Mouse (Mus musculus) intestine, embryonic 14.5 days (tissue): ENCODE measurements around the gene Pard3b. TPM values are rescaled to one million over a fixed set of nuclear protein-coding genes. Genes with fewer than 3 reads are reported as not detected.
A peak's percentile ranks its signal among the peaks of the same experiment; 100 is the strongest.

Experiments used
- ATAC-seq: fragments of 200-750 bp; cut with Nextera tagmentation; replicated peaks from 2 replicates; pipeline ENCODE4 v1.8.0; 2017; ENCODE audit warnings: low read depth, moderate number of reproducible peaks, moderate TSS enrichment, moderate library complexity; ENCODE audit not compliant: low FRiP score, low TSS enrichment
- DNase-seq: peaks from one replicate; pipeline ENCODE4 v3.0.0-alpha.2; 2018; ENCODE audit warnings: low spot score
- H3K27ac ChIP-seq: fragments of 300-500 bp; sonication (generic); 2 replicates; pipeline ENCODE4 v1.5.1; 2014; ENCODE audit warnings: low read depth, mild to moderate bottlenecking, control low read depth
- H3K27me3 ChIP-seq: fragments of 300-500 bp; sonication (generic); replicated peaks from 2 replicates; pipeline ENCODE4 v1.6.1; 2014; ENCODE audit warnings: low read length, control low read depth; ENCODE audit not compliant: control insufficient read depth, insufficient read depth
- H3K36me3 ChIP-seq: fragments of 300-500 bp; sonication (generic); 2 replicates; pipeline ENCODE4 v1.6.1; 2014; ENCODE audit warnings: low read length, control low read depth; ENCODE audit not compliant: control insufficient read depth, insufficient read depth
- H3K4me1 ChIP-seq: fragments of 300-500 bp; sonication (generic); replicated peaks from 2 replicates; pipeline ENCODE4 v1.6.1; 2014; ENCODE audit warnings: low read length, control low read depth, mixed read lengths; ENCODE audit not compliant: control insufficient read depth, insufficient read depth
- H3K4me2 ChIP-seq: fragments of 300-500 bp; sonication (generic); 2 replicates; pipeline ENCODE4 v1.6.1; 2014; ENCODE audit warnings: low read length
- H3K4me3 ChIP-seq: fragments of 300-500 bp; sonication (generic); 2 replicates; pipeline ENCODE4 v1.5.1; 2014; ENCODE audit warnings: low read depth, low read length, control low read depth, mixed read lengths
- H3K9ac ChIP-seq: fragments of 300-500 bp; sonication (generic); 2 replicates; pipeline ENCODE4 v1.6.1; 2014; ENCODE audit warnings: mild to moderate bottlenecking, low read length
- H3K9me3 ChIP-seq: fragments of 300-500 bp; sonication (generic); 2 replicates; pipeline ENCODE4 v1.6.1; 2016; ENCODE audit warnings: low read length, control low read depth; ENCODE audit not compliant: control insufficient read depth
- WGBS: fragments of 180-500 bp; shearing (Covaris S2); extraction: QIAGEN DNeasy Blood & Tissue Kit; methylation state at CpG from one replicate; pipeline ENCODE4 v1.1.7; 2014; 5-methylcytosine and 5-hydroxymethylcytosine counted together
- polyA plus RNA-seq: library from polyadenylated mRNA; unstranded; fragments of >200 nt; fragmentation: Nextera tagmentation; extraction: Ambion mirVana; gene quantifications from 2 replicates; pipeline ENCODE4 v1.2.1, GENCODE M21; 2014

The Pard3b gene
- polyA plus RNA-seq, 1 experiment from 2014 or later: 37.7 TPM

GRCm38 (mm10) chr1:61651454-61652271 is 13.0 kb downstream of the Pard3b start:
- H3K4me3 ChIP-seq: no peak overlapping the region
- H3K27ac ChIP-seq: peak overlapping the region; percentile 54
- WGBS: 32% methylated on average over 1 of the region's 1 CpGs
- no peak overlapping the region for H3K4me2 ChIP-seq
- H3K9me3 ChIP-seq: no peaks in the 10 kb centered on the region
- DNase-seq (peak; percentile 61), ATAC-seq (peak; percentile 97)
- H3K36me3 ChIP-seq: no peaks in the 10 kb centered on the region
- no peaks in the 10 kb centered on the region for H3K27me3 ChIP-seq
- peaks cover 16% of the 10 kb centered on the region; the same call in 1 of the 2 replicates for H3K4me1 ChIP-seq
- no peak overlapping the region for H3K9ac ChIP-seq

GRCm38 (mm10) chr1:61657760-61658159 is 19.1 kb downstream of the Pard3b start:
- Histone ChIP-seq H3K4me2 (no peak overlapping the region), H3K4me1 (no peaks in the 10 kb centered on the region), H3K27me3 (no peaks in the 10 kb centered on the region), H3K9me3 (no peaks in the 10 kb centered on the region), H3K4me3 (no peak overlapping the region), H3K9ac (no peak overlapping the region), H3K36me3 (no peaks in the 10 kb centered on the region), H3K27ac (no peak overlapping the region)
- WGBS: 68% methylated on average over 3 of the region's 3 CpGs
- peak; percentile 75 for ATAC-seq
- no peak for DNase-seq

DNA sequence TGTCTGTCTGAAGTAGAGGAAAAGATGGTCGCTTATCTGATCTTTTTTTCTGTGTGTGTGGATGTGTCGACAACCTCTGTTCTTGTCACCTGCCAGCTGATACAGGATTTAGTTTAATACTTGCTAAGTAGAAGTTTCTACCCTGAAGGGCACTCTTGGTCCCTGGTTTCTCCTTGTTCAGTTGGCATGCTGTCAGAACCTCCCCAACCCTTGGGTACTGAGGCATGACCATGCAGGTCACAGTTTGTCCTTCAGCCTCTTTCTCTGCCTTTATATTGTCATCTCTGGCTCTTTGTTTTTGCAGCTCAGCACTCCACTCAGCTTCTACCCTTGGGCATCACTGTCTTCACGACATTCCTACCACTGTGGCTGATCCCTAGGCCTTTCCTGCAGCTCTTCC is 21.3 kb downstream of the Pard3b start:
- 85% methylated on average over 3 of the region's 3 CpGs for WGBS
- Histone ChIP-seq H3K9me3 (no peaks in the 10 kb centered on the region), H3K27me3 (no peaks in the 10 kb centered on the region), H3K27ac (no peak overlapping the region), H3K4me1 (no peaks in the 10 kb centered on the region), H3K9ac (no peak overlapping the region), H3K36me3 (no peaks in the 10 kb centered on the region), H3K4me3 (no peak overlapping the region), H3K4me2 (no peak overlapping the region)
- no peak for DNase-seq
- ATAC-seq: no peak

GRCm38 (mm10) chr1:61685221-61685814 is 46.7 kb downstream of the Pard3b start:
- H3K4me2 ChIP-seq: no peak overlapping the region
- no peaks in the 10 kb centered on the region for H3K27me3 ChIP-seq
- 48% methylated on average over 8 of the region's 8 CpGs for WGBS
- H3K27ac ChIP-seq: no peak overlapping the region
- no peak overlapping the region for H3K9ac ChIP-seq
- no peaks in the 10 kb centered on the region for H3K36me3 ChIP-seq
- no peak for ATAC-seq
- no peak overlapping the region for H3K4me3 ChIP-seq
- no peaks in the 10 kb centered on the region for H3K9me3 ChIP-seq
- H3K4me1 ChIP-seq: no peaks in the 10 kb centered on the region
- no peak for DNase-seq

DNA sequence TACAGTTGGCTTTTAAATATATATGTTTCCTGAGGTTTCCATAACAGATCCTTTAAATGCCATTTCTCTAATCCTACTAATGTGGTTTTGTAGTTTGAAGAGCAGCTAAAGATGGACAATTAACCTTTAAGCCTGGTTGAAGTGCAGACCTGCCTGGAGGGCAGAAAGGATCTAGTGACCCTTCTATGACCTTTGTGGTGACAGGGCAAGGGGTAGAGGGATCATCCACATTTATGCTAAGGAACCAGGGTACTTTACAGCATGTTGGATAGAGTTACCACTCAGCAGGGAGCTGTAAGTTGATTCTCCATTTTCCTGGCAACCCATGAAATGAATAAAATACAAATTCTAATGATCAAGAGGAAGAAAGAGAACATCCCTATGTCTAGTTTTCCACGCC is 47.3 kb downstream of the Pard3b start:
- no peak for ATAC-seq
- Histone ChIP-seq H3K9me3 (no peaks in the 10 kb centered on the region), H3K9ac (no peak overlapping the region), H3K27me3 (no peaks in the 10 kb centered on the region), H3K4me3 (no peak overlapping the region), H3K36me3 (no peaks in the 10 kb centered on the region), H3K4me1 (no peaks in the 10 kb centered on the region), H3K27ac (no peak overlapping the region), H3K4me2 (no peak overlapping the region)
- no peak for DNase-seq
- 96% methylated on average over 1 of the region's 1 CpGs for WGBS

GRCm38 (mm10) chr1:61688301-61688700 is 49.7 kb downstream of the Pard3b start:
- no peak for DNase-seq
- Histone ChIP-seq H3K4me3 (no peak overlapping the region), H3K4me1 (no peaks in the 10 kb centered on the region), H3K9ac (no peak overlapping the region), H3K9me3 (no peaks in the 10 kb centered on the region), H3K27ac (no peak overlapping the region), H3K4me2 (no peak overlapping the region), H3K36me3 (no peaks in the 10 kb centered on the region), H3K27me3 (no peaks in the 10 kb centered on the region)
- ATAC-seq: no peak
- 85% methylated on average over 3 of the region's 3 CpGs for WGBS

DNA sequence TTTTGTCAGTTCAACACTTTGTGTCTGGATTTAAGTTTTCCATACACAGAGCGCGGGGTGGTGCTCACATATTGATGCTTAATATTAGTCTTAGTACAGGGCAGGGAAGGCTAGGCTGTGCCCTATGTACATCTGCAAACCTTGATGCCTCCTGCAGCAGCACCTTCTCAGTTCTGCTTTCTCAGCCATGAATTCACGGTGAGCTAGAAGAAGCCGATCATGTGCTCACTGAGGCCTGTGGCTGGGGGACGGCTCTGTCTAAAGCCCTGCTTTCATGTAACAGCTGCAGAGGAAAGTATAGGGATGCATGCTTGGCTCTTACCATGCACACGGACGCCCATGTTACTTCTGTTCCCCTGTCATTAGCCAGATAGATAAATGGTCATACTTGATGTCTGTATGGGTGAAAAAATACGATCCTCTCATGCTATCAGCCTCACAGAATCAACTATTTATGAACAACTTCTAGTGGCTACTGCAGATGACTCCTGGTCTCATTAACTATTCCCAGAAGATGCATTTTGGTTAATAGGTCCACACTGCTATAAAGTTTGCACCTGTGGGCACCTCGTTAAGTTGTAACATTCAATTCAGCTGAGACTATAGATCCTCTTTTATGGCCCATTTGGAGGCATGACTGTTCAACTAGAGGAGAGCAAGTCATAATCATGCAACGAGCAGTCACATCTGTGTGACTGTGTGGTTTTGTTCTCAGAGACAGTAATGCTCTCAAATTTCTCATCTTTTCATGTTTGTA is 60.0 kb downstream of the Pard3b start:
- H3K9ac ChIP-seq: no peak overlapping the region
- no peaks in the 10 kb centered on the region for H3K4me1 ChIP-seq
- no peaks in the 10 kb centered on the region for H3K9me3 ChIP-seq
- 82% methylated on average over 10 of the region's 10 CpGs for WGBS
- H3K27me3 ChIP-seq: no peaks in the 10 kb centered on the region
- no peaks in the 10 kb centered on the region for H3K36me3 ChIP-seq
- DNase-seq (no peak), ATAC-seq (no peak)
- no peak overlapping the region for H3K27ac ChIP-seq
- no peak overlapping the region for H3K4me2 ChIP-seq
- H3K4me3 ChIP-seq: no peak overlapping the region

DNA sequence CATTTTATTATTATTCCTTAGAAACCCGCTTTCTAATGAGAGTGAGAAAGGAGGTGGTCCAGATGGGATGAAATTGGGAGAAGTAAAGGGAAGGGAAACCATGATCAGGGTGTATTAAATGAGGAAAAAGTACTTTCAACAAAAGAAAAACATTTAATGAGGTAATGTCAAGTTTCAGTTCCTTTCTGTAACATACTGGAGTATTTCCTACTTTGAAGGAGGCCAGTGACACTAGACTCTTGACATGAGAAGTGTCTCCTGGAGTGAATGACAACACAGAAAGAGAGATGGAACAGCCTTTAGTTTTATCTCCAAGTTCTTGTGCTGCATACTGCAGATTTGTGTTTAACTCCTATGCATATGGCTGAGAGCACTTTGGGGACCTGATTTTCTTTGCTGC is 71.2 kb downstream of the Pard3b start:
- Histone ChIP-seq H3K4me3 (no peak overlapping the region), H3K9ac (no peak overlapping the region), H3K4me1 (no peaks in the 10 kb centered on the region), H3K4me2 (no peak overlapping the region), H3K27me3 (no peaks in the 10 kb centered on the region), H3K27ac (no peak overlapping the region), H3K36me3 (no peaks in the 10 kb centered on the region), H3K9me3 (no peaks in the 10 kb centered on the region)
- ATAC-seq: no peak
- DNase-seq: no peak
- 93% methylated on average over 1 of the region's 1 CpGs for WGBS
